Mouse (Mus musculus) megakaryocyte-erythroid progenitor cell, adult 5-6 weeks (primary cell): ENCODE data around the gene Cyp2j13. TPM values are rescaled to one million over a fixed set of nuclear protein-coding genes. Genes with fewer than 3 reads are reported as not detected.
A peak's percentile ranks its signal among the peaks of the same experiment; 100 is the strongest.
"Not testable (repeated sequence)": the region's sequence is repeated elsewhere in the genome, so short reads cannot be mapped to it uniquely, and the experiment has no call there.

Experiments
- ATAC-seq: replicated peaks from 2 replicates; pipeline ENCODE4 v1.8.0; 2016; ENCODE audit warnings: mild to moderate bottlenecking, inconsistent platforms; ENCODE audit not compliant: severe bottlenecking, poor library complexity, low FRiP score, low TSS enrichment
- total RNA-seq, 2 experiments: library from RNA; stranded (forward) in 1 of 2; stranded (reverse) in 1 of 2; fragments of 200-1000, 215-1000 nt in 1 of 2; fragments of >200 nt in 1 of 2; fragmentation: Nextera tagmentation in 1 of 2; gene quantifications; 2 replicates each; pipeline ENCODE4 v1.2.3; 2014 to 2017

Gene Cyp2j13
- not detected in 2 replicates for total RNA-seq (2014; fragmentation: Nextera tagmentation)
- total RNA-seq (2017) = not detected in 2 replicates

GRCm38 (mm10) chr4:96077261-96078125, at the start of gene Cyp2j13:
Gene Cyp2j13 (minus strand): TSS chr4:96077546.
- no peak for ATAC-seq

- ATAC-seq = no peak
Measured at GRCm38 (mm10) chr4:96096841-96097240, 19.5 kb upstream of the Cyp2j13 start.

DNA sequence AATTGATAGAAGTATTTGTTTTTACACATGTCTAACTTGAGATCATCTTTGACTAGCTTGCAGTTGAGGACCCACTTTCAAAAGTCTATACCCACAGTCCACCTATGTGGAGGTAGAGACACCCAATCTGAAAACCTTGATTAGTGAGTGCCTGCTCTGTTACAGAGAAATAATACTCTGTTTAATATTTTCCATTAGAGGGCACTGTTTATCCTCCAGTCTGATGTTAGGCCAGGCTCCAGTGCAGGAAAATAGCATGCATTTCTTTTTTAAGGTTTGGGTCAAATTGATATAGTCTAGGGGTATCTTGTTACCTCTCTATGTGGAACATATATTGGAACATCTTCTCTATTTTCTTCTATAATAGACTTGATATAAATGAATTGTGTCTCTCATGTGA, 14.5 kb upstream of the Cyp2j13 start:
- no peak for ATAC-seq

DNA sequence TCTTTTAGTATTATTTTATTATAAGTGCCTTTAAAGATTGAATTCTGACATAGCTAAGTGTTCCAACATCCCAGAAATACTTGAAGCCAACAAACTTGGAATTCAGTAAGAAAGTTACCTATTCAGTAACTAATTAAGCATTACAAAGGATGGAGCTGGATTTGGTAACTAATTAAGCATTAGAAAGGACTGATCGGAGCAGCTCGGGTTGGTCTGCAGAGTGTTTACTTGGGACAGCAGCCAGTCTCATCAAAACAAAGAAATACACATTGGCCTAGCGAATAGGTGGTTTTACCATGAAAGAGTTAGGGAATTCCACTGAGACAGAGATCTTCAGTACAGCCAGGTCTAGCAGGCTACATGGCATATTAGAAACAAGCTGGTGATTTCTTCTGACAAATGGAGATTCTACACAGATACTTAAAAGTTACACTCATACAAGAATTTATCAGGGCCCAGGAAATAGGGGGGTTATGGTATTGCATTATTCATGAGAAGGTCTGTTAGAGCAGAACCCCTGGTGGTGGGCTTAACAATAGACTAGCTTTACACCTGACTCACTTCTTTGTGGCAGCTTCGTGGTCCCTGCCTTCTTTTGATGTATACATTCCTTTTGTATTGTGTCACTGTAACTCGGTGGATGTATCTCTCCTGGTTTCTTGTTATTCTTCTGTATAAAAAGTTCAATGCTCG, 12.2 kb upstream of the Cyp2j13 start:
- ATAC-seq = not testable (repeated sequence)

- ATAC-seq = no peak
Measured at GRCm38 (mm10) chr4:96078308-96078707, 962 bp upstream of the Cyp2j13 start.

DNA sequence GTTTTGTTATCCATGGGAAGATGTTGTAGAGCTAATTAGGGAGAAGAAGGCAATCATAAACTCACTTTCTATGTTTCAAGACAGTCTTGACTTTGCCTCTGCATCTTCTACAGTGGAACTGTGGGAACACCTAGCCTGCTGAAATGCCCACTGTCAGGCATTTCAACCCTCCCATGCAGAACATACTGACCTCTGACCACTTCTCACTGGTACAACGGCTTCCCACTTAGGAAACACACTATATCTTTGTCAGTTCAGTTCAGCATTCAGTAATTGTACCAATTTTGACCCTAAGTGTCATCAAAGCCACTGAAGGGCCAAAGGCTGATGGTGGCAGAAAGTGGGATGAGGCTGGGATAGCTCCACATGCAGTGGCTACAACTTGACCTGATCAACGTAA, 15.3 kb downstream of the Cyp2j13 start:
- no peak for ATAC-seq

GRCm38 (mm10) chr4:96060106-96060505, 17.2 kb downstream of the Cyp2j13 start:
- no peak for ATAC-seq

GRCm38 (mm10) chr4:96028412-96028811, 48.9 kb downstream of the Cyp2j13 start:
- no peak for ATAC-seq

DNA sequence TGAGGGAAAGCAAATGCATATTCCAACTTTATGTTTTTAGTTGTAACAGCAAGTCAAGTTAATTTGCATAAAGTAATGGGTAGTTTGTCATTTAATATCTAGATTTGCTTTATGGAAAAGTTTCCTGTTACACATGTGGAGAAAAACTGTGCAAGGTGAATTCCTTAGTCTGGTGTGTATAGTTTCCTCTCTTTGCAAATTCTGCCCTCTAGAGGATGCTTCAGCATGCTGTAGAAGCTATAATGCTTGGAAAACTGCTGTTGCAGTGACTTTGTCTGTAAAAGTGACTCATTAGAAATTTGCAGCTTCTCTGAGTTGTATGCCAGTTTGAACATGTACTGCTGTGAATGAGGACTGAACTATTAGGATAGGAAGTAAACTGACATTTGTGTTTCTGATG, 54.5 kb downstream of the Cyp2j13 start:
- ATAC-seq = 0 out of 2 replicates have a peak, but pooled peaks have one; percentile 65

GRCm38 (mm10) chr4:96016875-96017274, 60.5 kb downstream of the Cyp2j13 start:
- ATAC-seq = no peak

GRCm38 (mm10) chr4:95982221-95982620, 95.1 kb downstream of the Cyp2j13 start:
- ATAC-seq = not testable (repeated sequence)

Other genes with a start within 250 kb of the Cyp2j13 start
- 21.1 and 21.3 TPM in 2 replicates for gene Hook1, start 110.3 kb downstream of the Cyp2j13 start, total RNA-seq (2014; fragmentation: Nextera tagmentation)
- 18.4 and 22.9 TPM in 2 replicates for gene Hook1, start 110.3 kb downstream of the Cyp2j13 start, total RNA-seq (2017)
- gene Cyp2j12, start 63.6 kb upstream of the Cyp2j13 start, total RNA-seq (2014; fragmentation: Nextera tagmentation) = not detected in 2 replicates
- not detected in 2 replicates for gene Cyp2j12, start 63.6 kb upstream of the Cyp2j13 start, total RNA-seq (2017)
- not detected in 2 replicates for gene Cyp2j7, start 159.1 kb upstream of the Cyp2j13 start, total RNA-seq (2014; fragmentation: Nextera tagmentation)
- gene Cyp2j7, start 159.1 kb upstream of the Cyp2j13 start, total RNA-seq (2017) = not detected in 2 replicates